Mouse (Mus musculus) lung, embryonic 15.5 days (tissue): ENCODE measurements around the gene Lpp. TPM values are rescaled to one million over a fixed set of nuclear protein-coding genes. Genes with fewer than 3 reads are reported as not detected.

Source experiments
- ATAC-seq: fragments of 200-750 bp; cut with Nextera tagmentation; 2 replicates; pipeline ENCODE4 v1.8.0; 2017; ENCODE audit warnings: moderate number of reproducible peaks, borderline replicate concordance; ENCODE audit not compliant: low FRiP score, low TSS enrichment; ENCODE audit errors: extremely low read depth
- H3K27ac ChIP-seq: fragments of 300-500 bp; sonication (generic); 2 replicates; pipeline ENCODE4 v1.5.1; 2015; ENCODE audit warnings: moderate library complexity, mild to moderate bottlenecking, inconsistent platforms
- H3K27me3 ChIP-seq: fragments of 300-500 bp; sonication (generic); 2 replicates; pipeline ENCODE4 v1.6.1; 2015; ENCODE audit warnings: inconsistent platforms
- H3K36me3 ChIP-seq: fragments of 300-500 bp; sonication (generic); 2 replicates; pipeline ENCODE4 v1.6.1; 2015; ENCODE audit warnings: inconsistent platforms
- H3K4me1 ChIP-seq: fragments of 300-500 bp; sonication (generic); 2 replicates; pipeline ENCODE4 v1.6.1; 2015; ENCODE audit warnings: inconsistent platforms
- H3K4me2 ChIP-seq: fragments of 300-500 bp; sonication (generic); 2 replicates; pipeline ENCODE4 v1.6.1; 2015; ENCODE audit warnings: inconsistent platforms, mild to moderate bottlenecking, moderate library complexity
- H3K4me3 ChIP-seq: fragments of 300-500 bp; sonication (generic); 2 replicates; pipeline ENCODE4 v1.5.1; 2015; ENCODE audit warnings: mild to moderate bottlenecking, inconsistent platforms
- H3K9ac ChIP-seq: fragments of 300-500 bp; sonication (generic); 2 replicates; pipeline ENCODE4 v1.6.1; 2015; ENCODE audit warnings: inconsistent platforms
- H3K9me3 ChIP-seq: fragments of 300-500 bp; sonication (generic); 2 replicates; pipeline ENCODE4 v1.6.1; 2016; ENCODE audit warnings: inconsistent platforms
- WGBS: fragments of 180-500 bp; shearing (Covaris S2); methylation state at CpG from one replicate; pipeline ENCODE4 v1.1.7; 2015; 5-methylcytosine and 5-hydroxymethylcytosine counted together
- polyA plus RNA-seq: library from polyadenylated mRNA; unstranded; fragments of >200 nt; fragmentation: Nextera tagmentation; extraction: Ambion mirVana; gene quantifications from 2 replicates; pipeline ENCODE4 v1.2.1, GENCODE M21; 2015

Gene Lpp
- polyA plus RNA-seq, 1 experiment from 2014 or later = 65.4 TPM

DNA sequence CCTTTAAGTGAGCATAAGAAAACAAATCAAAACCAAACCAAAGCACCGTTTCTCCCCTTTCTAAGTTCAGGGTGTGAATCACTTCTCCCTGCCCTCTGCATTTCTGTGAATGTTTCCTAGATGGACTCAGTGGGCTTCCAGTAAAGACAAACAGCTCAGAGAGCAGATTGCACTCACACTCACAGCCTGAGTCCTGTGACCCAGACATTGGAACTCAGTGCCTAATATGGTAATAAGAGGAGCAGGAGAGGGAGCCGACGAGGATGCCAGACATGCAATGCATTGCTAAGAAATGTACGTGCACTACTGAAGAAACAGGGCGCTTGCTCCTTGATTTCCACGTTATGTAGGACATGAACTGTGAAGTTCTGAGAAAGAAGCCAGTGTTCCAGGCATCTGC, 101.2 kb downstream of the Lpp start:
- H3K4me1 ChIP-seq = peaks cover 57% of the 10 kb centered on the region
- H3K9me3 ChIP-seq = no peaks in the 10 kb centered on the region
- no peak overlapping the region for H3K4me2 ChIP-seq
- H3K27ac ChIP-seq = peak overlapping the region; percentile 70
- H3K4me3 ChIP-seq = no peak overlapping the region
- WGBS = 30% methylated on average over 6 of the region's 6 CpGs
- no peaks in the 10 kb centered on the region for H3K27me3 ChIP-seq
- no peak; the same call in 1 of the 2 replicates for ATAC-seq
- no peaks in the 10 kb centered on the region for H3K36me3 ChIP-seq
- no peak overlapping the region for H3K9ac ChIP-seq

DNA sequence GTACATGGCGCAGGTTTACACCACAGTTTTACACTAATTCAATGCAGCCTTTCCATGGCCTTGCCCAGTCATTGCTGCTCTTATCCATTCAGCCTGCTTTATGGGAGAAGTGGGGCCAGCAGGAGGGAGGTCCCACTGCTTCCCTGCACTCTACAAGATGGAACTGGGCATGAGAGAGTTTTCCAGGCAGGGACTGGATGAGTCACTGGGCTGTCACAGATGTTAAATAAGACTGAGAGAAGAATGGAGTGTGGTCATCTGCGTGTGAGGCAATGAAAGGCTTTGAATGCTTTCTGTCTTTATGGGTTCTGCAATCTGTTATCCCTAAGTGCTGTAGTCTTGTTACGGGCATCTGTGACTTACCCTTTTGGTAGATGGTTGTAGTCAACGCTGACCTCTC, 102.2 kb downstream of the Lpp start:
- no peaks in the 10 kb centered on the region for H3K36me3 ChIP-seq
- ATAC-seq = no peak
- H3K4me2 ChIP-seq = no peak overlapping the region
- H3K9me3 ChIP-seq = no peaks in the 10 kb centered on the region
- no peak overlapping the region for H3K9ac ChIP-seq
- H3K27ac ChIP-seq = peak overlapping the region; percentile 70
- no peaks in the 10 kb centered on the region for H3K27me3 ChIP-seq
- peaks cover 48% of the 10 kb centered on the region for H3K4me1 ChIP-seq
- 83% methylated on average over 4 of the region's 4 CpGs for WGBS
- no peak overlapping the region for H3K4me3 ChIP-seq

DNA sequence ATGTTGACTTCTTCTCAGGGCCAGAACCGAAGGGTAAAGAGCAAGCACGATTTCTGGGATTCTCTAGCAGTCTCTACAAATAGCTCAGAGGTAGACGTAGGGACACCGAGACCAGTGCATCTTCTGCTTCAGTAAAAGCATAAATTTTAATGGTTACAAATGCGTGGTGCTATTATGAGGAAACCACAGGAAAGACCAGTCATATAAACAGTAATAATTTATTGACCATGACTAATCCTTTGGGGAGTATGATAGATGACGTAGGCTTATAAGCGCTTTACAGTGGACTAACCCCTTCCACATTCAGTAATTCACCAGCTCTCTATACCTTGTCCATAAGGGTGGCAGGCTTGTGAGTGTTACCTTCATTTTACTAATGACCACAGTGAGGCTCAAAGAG, 103.3 kb downstream of the Lpp start:
- Histone ChIP-seq H3K27me3 (no peaks in the 10 kb centered on the region), H3K4me1 (peaks cover 36% of the 10 kb centered on the region), H3K9ac (no peak overlapping the region), H3K4me2 (no peak overlapping the region), H3K9me3 (no peaks in the 10 kb centered on the region), H3K4me3 (no peak overlapping the region), H3K36me3 (no peaks in the 10 kb centered on the region), H3K27ac (no peak overlapping the region)
- WGBS = 81% methylated on average over 7 of the region's 7 CpGs
- ATAC-seq = no peak

DNA sequence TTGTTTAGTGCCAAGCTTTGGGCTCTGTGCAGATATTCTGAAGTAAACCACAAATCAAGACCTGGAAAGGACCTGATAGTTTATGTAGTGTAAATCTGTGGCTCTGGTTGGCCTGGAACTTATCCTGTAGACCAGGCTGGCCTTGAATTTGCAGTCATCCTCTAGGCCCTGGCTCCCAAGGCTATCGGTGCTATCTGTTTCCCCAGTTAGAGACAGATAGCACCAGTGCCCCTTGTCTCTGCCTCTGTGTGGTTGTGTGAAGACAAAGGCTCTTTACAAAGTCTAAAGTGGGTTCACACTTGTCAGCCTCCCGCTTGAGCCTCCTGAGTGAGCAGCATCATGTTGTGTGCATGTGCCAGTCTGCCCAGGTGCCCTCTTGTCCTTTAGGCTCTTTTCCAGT, 104.1 kb downstream of the Lpp start:
- Histone ChIP-seq H3K4me2 (no peak overlapping the region), H3K9ac (no peak overlapping the region), H3K9me3 (no peaks in the 10 kb centered on the region), H3K36me3 (no peaks in the 10 kb centered on the region), H3K4me1 (peaks cover 28% of the 10 kb centered on the region), H3K27ac (no peak overlapping the region), H3K27me3 (no peaks in the 10 kb centered on the region), H3K4me3 (no peak overlapping the region)
- 86% methylated on average over 2 of the region's 2 CpGs for WGBS
- no peak for ATAC-seq

DNA sequence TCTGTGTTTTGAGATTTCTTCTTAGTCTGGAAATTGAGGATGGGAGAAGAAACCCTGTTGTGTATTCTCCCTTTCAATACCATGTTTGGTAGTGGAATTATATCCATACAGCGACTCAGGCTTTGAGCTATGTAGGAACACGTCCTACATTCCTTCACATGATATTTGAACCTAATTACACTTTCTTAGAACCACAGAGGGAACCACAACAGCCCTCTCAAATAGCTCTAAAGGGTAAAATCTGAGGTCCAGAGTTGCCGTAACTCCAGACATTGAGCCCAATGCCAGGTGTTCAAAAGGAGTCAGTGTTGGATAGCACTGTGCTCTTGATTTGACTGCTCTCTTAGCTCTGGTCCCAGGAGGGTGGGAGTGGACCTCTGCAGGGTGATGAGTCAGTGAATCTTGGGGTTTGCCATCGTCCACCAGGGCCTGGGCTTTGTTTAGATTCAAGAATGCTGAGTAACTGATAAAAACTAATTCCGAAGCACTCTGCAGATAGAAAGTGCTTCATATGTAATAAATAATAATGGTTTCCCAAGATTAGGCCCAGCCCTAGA, 104.9 kb downstream of the Lpp start:
- Histone ChIP-seq H3K27ac (no peak overlapping the region), H3K9me3 (no peaks in the 10 kb centered on the region), H3K4me2 (no peak overlapping the region), H3K36me3 (no peaks in the 10 kb centered on the region), H3K4me1 (peaks cover 23% of the 10 kb centered on the region), H3K4me3 (no peak overlapping the region), H3K27me3 (no peaks in the 10 kb centered on the region), H3K9ac (no peak overlapping the region)
- 70% methylated on average over 5 of the region's 5 CpGs for WGBS
- no peak for ATAC-seq

DNA sequence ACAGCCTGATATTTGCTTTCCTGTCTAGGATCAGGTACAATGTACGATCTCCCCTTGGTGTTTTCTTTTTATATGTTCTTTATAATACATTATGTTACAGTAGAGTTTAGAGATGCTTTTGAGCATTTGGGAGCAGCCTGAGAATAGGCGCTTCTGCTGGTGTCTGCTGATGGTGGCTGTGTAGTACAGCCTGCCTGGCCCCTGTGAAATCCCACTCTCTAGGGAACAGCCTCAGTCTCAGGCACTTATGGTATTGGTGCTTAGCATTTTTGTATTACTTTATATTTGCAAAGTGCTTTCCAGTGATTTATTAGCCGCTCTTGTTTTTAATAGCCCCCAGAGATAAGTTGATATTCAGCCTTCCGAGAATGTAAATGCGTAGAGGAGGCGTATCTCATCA, 107.9 kb downstream of the Lpp start:
- H3K36me3 ChIP-seq = no peaks in the 10 kb centered on the region
- WGBS = 76% methylated on average over 6 of the region's 6 CpGs
- no peak overlapping the region for H3K4me3 ChIP-seq
- H3K4me2 ChIP-seq = no peak overlapping the region
- no peak overlapping the region for H3K9ac ChIP-seq
- H3K27me3 ChIP-seq = no peaks in the 10 kb centered on the region
- no peaks in the 10 kb centered on the region for H3K9me3 ChIP-seq
- H3K27ac ChIP-seq = no peak overlapping the region
- ATAC-seq = no peak
- no peaks in the 10 kb centered on the region for H3K4me1 ChIP-seq

DNA sequence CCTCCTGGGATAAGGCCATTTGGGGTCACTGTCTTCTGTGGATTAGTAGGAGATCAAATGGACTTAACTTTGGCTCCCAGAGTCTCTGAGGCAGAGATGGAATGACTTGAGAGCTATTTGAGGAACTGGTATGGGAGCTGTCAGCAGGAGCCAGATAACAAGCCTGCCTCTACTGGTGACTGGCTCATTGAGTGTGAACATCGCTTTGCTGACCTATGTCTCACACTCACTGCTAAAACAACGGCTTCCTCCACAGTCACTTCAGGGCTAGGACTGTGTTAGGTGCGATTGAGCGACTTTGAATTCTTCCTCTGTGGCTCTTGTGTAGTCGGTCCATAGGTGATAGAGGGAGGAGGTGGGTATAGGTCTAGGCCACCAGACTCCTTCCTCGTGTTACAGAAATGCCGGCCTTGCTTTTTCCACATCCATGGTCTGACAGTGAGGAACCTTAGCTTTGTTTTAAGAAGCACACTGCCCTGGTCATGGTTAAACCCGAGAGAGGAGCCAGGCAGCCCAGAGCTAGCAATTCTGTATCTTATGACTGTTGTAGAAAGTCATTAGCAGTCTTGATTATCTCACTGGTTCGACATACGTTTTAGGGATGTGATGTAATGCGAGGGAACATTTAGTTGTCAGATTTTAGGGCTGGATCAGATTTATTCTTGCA, 108.5 kb downstream of the Lpp start:
- WGBS = 62% methylated on average over 11 of the region's 11 CpGs
- H3K4me3 ChIP-seq = no peak overlapping the region

DNA sequence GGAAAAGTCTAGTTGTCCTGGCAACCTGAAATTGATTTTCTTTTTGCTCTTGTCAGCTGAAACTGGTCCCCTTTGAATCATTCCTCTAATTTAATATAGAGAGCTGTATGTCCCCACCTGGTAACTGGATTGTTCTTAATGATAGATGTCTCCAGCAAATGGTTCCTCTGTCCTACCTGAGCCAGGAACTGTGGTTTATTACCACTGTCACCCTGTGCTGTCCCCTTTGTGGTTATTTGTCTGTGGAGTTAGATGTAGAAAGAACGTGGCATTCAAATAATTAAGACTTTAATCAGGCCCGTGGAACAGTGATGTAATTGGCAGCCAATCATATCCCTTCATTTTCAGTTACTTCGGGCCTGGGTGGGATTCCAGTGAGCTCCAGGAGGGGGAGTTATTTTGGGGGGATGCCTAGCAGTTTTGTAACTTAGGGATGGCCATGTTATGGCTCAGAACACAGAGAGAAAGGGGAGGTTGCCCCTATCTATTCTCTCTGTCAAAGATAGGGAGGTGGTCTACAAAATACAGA, 109.1 kb downstream of the Lpp start:
- Histone ChIP-seq H3K4me2 (no peak overlapping the region), H3K9ac (no peak overlapping the region), H3K9me3 (no peaks in the 10 kb centered on the region), H3K36me3 (no peaks in the 10 kb centered on the region), H3K4me3 (no peak overlapping the region), H3K4me1 (no peaks in the 10 kb centered on the region; the same call in 1 of the 2 replicates), H3K27ac (no peak overlapping the region), H3K27me3 (no peaks in the 10 kb centered on the region)
- 78% methylated on average over 3 of the region's 3 CpGs for WGBS
- no peak for ATAC-seq

More for the DNA sequence above, 108.5 kb downstream of the Lpp start:
- no peak for ATAC-seq
- H3K4me1 ChIP-seq = no peaks in the 10 kb centered on the region; the same call in 1 of the 2 replicates
- H3K27ac ChIP-seq = no peak overlapping the region
- no peaks in the 10 kb centered on the region for H3K36me3 ChIP-seq
- no peak overlapping the region for H3K9ac ChIP-seq
- H3K27me3 ChIP-seq = no peaks in the 10 kb centered on the region
- H3K4me2 ChIP-seq = no peak overlapping the region
- no peaks in the 10 kb centered on the region for H3K9me3 ChIP-seq

- ATAC-seq = no peak
- Histone ChIP-seq H3K27ac (no peak overlapping the region), H3K9me3 (no peaks in the 10 kb centered on the region), H3K4me3 (no peak overlapping the region), H3K27me3 (no peaks in the 10 kb centered on the region), H3K4me1 (peaks cover 3% of the 10 kb centered on the region; the same call in 1 of the 2 replicates), H3K9ac (no peak overlapping the region), H3K4me2 (no peak overlapping the region), H3K36me3 (no peaks in the 10 kb centered on the region)
- 52% methylated on average over 7 of the region's 7 CpGs for WGBS
Measured at GRCm38 (mm10) chr16:24504838-24505605, 111.7 kb downstream of the Lpp start.

DNA sequence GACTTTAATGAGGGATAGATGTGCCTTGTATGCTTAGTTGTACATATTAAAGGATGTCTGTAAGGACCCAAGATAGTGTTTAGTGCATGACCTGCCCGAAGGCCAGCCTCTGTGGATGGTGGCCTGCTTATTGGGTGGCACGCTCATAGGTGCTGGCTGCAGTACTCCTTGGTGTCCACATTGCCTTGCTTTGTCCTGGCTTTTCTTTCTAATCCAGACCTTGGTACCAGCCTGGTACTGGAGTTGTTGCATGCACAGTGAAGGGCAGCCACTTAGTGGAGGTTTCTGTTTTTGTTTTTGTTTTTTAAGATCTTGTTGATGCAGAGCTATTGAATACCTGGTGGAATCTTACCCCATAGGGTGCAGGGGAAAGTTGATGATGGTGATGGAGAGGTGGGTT, 112.9 kb downstream of the Lpp start:
- H3K4me2 ChIP-seq = no peak overlapping the region
- H3K4me3 ChIP-seq = no peak overlapping the region
- no peaks in the 10 kb centered on the region for H3K36me3 ChIP-seq
- no peak for ATAC-seq
- no peaks in the 10 kb centered on the region for H3K27me3 ChIP-seq
- H3K4me1 ChIP-seq = peaks cover 3% of the 10 kb centered on the region; the same call in 1 of the 2 replicates
- H3K27ac ChIP-seq = no peak overlapping the region
- 96% methylated on average over 2 of the region's 2 CpGs for WGBS
- H3K9me3 ChIP-seq = no peaks in the 10 kb centered on the region
- no peak overlapping the region for H3K9ac ChIP-seq

DNA sequence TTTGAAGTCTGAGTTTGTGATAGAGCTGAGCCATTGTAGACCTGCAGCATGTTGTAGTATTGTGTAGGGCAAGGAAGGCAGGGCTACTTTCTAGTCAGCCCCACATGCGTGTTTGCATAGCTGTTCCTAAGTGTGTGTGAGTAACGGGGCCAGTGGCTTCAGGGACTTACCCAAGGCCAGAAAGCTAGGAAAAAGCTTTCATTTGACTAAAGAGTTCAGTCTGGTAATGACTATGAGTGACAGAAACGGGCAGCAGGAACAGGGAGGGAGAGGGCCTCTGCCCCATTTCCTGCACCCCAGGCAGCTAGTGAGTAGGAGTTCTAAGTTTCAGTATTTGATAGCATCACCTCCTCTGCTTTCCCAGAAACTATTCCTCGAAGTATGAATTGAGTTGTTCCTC, 113.4 kb downstream of the Lpp start:
- WGBS = 39% methylated on average over 4 of the region's 4 CpGs
- no peak overlapping the region for H3K4me2 ChIP-seq
- H3K4me1 ChIP-seq = peaks cover 3% of the 10 kb centered on the region

More for the DNA sequence above, 113.4 kb downstream of the Lpp start:
- H3K9ac ChIP-seq = no peak overlapping the region
- H3K4me3 ChIP-seq = no peak overlapping the region
- no peak overlapping the region for H3K27ac ChIP-seq
- no peaks in the 10 kb centered on the region for H3K27me3 ChIP-seq
- ATAC-seq = no peak
- no peaks in the 10 kb centered on the region for H3K9me3 ChIP-seq
- H3K36me3 ChIP-seq = no peaks in the 10 kb centered on the region
